Comparison of ENCODE assay signal across 9 mouse cellular contexts in genomic region chr19:22448340-22449288, GRCm38 (mm10).
DNase-seq lines count a peak whose midpoint lies in the region; ATAC-seq lines count a peak whose summit lies in the region.
"Had no signal": no experiment of that assay in that cellular context is flagged by ENCODE, and none has a peak within 500 bp of the region (broad histone marks: within the 10 kb centered on the region; RNA-seq: fewer than 3 reads in every experiment).

No protein-coding gene starts in this region.

- no peaks in the 10 kb centered on the region for H3K9me3 ChIP-seq in kidney, embryonic 15.5 days (replicated peaks)
- H3K9me3 ChIP-seq in embryonic facial prominence, embryonic 11.5 days (replicated peaks; ENCODE audit: control insufficient read depth, low read length): no peaks in the 10 kb centered on the region
- no peaks in the 10 kb centered on the region for H3K9me3 ChIP-seq in hindbrain, embryonic 13.5 days
- no peaks in the 10 kb centered on the region for H3K9me3 ChIP-seq in neural tube, embryonic 12.5 days
- H3K9me3 ChIP-seq: G1E had no signal

- 23% methylated on average over 20 of the region's 20 CpGs for WGBS in kidney, embryonic 15.5 days
- WGBS in embryonic facial prominence, embryonic 11.5 days: 30% methylated on average over 20 of the region's 20 CpGs
- WGBS in hindbrain, embryonic 13.5 days: 23% methylated on average over 20 of the region's 20 CpGs
- 32% methylated on average over 20 of the region's 20 CpGs for WGBS in neural tube, embryonic 12.5 days

- H3K4me2 ChIP-seq in kidney, embryonic 15.5 days: peak overlapping the region; percentile 73
- peak overlapping the region; percentile 57 for H3K4me2 ChIP-seq in embryonic facial prominence, embryonic 11.5 days (ENCODE audit: low read depth, low read length)
- peak overlapping the region; percentile 82 for H3K4me2 ChIP-seq in hindbrain, embryonic 13.5 days
- peak overlapping the region; percentile 82 for H3K4me2 ChIP-seq in neural tube, embryonic 12.5 days (replicated peaks)

- ATAC-seq in kidney, embryonic 15.5 days (replicated peaks; ENCODE audit: low FRiP score): peak; percentile 38
- ATAC-seq in embryonic facial prominence, embryonic 11.5 days (replicated peaks; ENCODE audit: insufficient number of reproducible peaks, low FRiP score, low TSS enrichment, low read depth): peak; percentile 59; the same call in 1 of the 2 replicates
- peak; percentile 53 for ATAC-seq in hindbrain, embryonic 13.5 days (ENCODE audit: low FRiP score)
- peak; percentile 34 for ATAC-seq in neural tube, embryonic 12.5 days (ENCODE audit: low FRiP score, low read depth)

- no peak overlapping the region for H3K9ac ChIP-seq in kidney, embryonic 15.5 days
- no peak overlapping the region for H3K9ac ChIP-seq in embryonic facial prominence, embryonic 11.5 days (replicated peaks; ENCODE audit: low read length)
- peak overlapping the region; percentile 71 for H3K9ac ChIP-seq in hindbrain, embryonic 13.5 days
- H3K9ac ChIP-seq in neural tube, embryonic 12.5 days: peak overlapping the region; percentile 44; the same call in 1 of the 2 replicates

- no peak overlapping the region for H3K27ac ChIP-seq in kidney, embryonic 15.5 days
- H3K27ac ChIP-seq in embryonic facial prominence, embryonic 11.5 days (replicated peaks; ENCODE audit: low read depth, low read length): no peak overlapping the region
- peak overlapping the region; percentile 67 for H3K27ac ChIP-seq in hindbrain, embryonic 13.5 days
- no peak overlapping the region for H3K27ac ChIP-seq in neural tube, embryonic 12.5 days

- peak overlapping the region; percentile 36 for H3K4me3 ChIP-seq in kidney, embryonic 15.5 days (replicated peaks)
- peak overlapping the region; percentile 29 for H3K4me3 ChIP-seq in embryonic facial prominence, embryonic 11.5 days (ENCODE audit: low read depth, low read length)
- peak overlapping the region; percentile 53 for H3K4me3 ChIP-seq in hindbrain, embryonic 13.5 days
- H3K4me3 ChIP-seq in neural tube, embryonic 12.5 days: peak overlapping the region; percentile 36

- peaks cover 27% of the 10 kb centered on the region for H3K4me1 ChIP-seq in kidney, embryonic 15.5 days
- H3K4me1 ChIP-seq in embryonic facial prominence, embryonic 11.5 days (ENCODE audit: control insufficient read depth, insufficient read depth, low read length): peaks cover 5% of the 10 kb centered on the region; the same call in 1 of the 2 replicates
- H3K4me1 ChIP-seq in hindbrain, embryonic 13.5 days (replicated peaks): peaks cover 23% of the 10 kb centered on the region; the same call in 1 of the 2 replicates
- H3K4me1 ChIP-seq in neural tube, embryonic 12.5 days: peaks cover 15% of the 10 kb centered on the region; the same call in 1 of the 2 replicates

- no peak for DNase-seq in kidney, postnatal 10 days
- DNase-seq in embryonic facial prominence, embryonic 11.5 days (ENCODE audit: low spot score): no peak
- no peak for DNase-seq in thymus, postnatal 25 days
- DNase-seq in urinary bladder, postnatal 10 days (ENCODE audit: low spot score): no peak
- no peak for DNase-seq in Muller cell, postnatal 12 days (ENCODE audit: inconsistent ontology term)

- H3K27me3 ChIP-seq in kidney, embryonic 15.5 days: no peaks in the 10 kb centered on the region
- H3K27me3 ChIP-seq in embryonic facial prominence, embryonic 11.5 days (ENCODE audit: control insufficient read depth, insufficient read depth, low read length): no peaks in the 10 kb centered on the region
- H3K27me3 ChIP-seq in hindbrain, embryonic 13.5 days: no peaks in the 10 kb centered on the region
- no peaks in the 10 kb centered on the region for H3K27me3 ChIP-seq in neural tube, embryonic 12.5 days (replicated peaks)

- no peaks in the 10 kb centered on the region for H3K36me3 ChIP-seq in kidney, embryonic 15.5 days
- H3K36me3 ChIP-seq in embryonic facial prominence, embryonic 11.5 days (replicated peaks; ENCODE audit: control insufficient read depth, insufficient read depth, low read depth, low read length): no peaks in the 10 kb centered on the region
- H3K36me3 ChIP-seq in hindbrain, embryonic 13.5 days: no peaks in the 10 kb centered on the region
- H3K36me3 ChIP-seq in neural tube, embryonic 12.5 days: no peaks in the 10 kb centered on the region
- H3K36me3 ChIP-seq: G1E had no signal

Comparison
In these comparisons a context has a peak if more than half of its experiments do, and no peak if none do; other contexts are left out.
1. H3K9ac ChIP-seq: peak in hindbrain, embryonic 13.5 days (single experiment) and neural tube, embryonic 12.5 days (single experiment); none in kidney, embryonic 15.5 days (single experiment) and embryonic facial prominence, embryonic 11.5 days (single experiment).
2. Peak in every context shown above with its lines, with median percentiles within 50 percentile points of each other: ATAC-seq, H3K4me2 ChIP-seq and H3K4me3 ChIP-seq.